Mouse (Mus musculus) spleen, adult 12 weeks (tissue): ENCODE measurements around the gene Fam189b.
"Not testable (repeated sequence)": the region's sequence is repeated elsewhere in the genome, so short reads cannot be mapped to it uniquely, and the experiment has no call there.

Experiments
- DNase-seq: peaks from one replicate; pipeline ENCODE4 v3.0.0; 2022; ENCODE audit warnings: low spot score

The Fam189b gene

GRCm38 (mm10) chr3:89183058-89183958 lies at the start of gene Fam189b:
Gene Fam189b, plus strand, starts transcription at chr3:89183143.
- DNase-seq: no peak

GRCm38 (mm10) chr3:89133752-89134151 lies 49.2 kb upstream of the Fam189b start:
- DNase-seq: no peak

GRCm38 (mm10) chr3:89135958-89136357 lies 47.0 kb upstream of the Fam189b start, which contains the start of gene Pklr:
Gene Pklr, plus strand, starts transcription at chr3:89136142.
- no peak for DNase-seq

- DNase-seq: peak; percentile 45
These were observed 46.6 kb upstream of the Fam189b start for GRCm38 (mm10) chr3:89136365-89136764.

GRCm38 (mm10) chr3:89144821-89145220 lies 38.1 kb upstream of the Fam189b start:
- no peak for DNase-seq

- no peak for DNase-seq
These were observed 37.4 kb upstream of the Fam189b start for GRCm38 (mm10) chr3:89145566-89145965.

GRCm38 (mm10) chr3:89147101-89147978 lies 35.6 kb upstream of the Fam189b start:
- no peak for DNase-seq

- no peak for DNase-seq
These were observed 35.0 kb upstream of the Fam189b start for GRCm38 (mm10) chr3:89147979-89148311.

GRCm38 (mm10) chr3:89148567-89148966 lies 34.4 kb upstream of the Fam189b start:
- no peak for DNase-seq

GRCm38 (mm10) chr3:89152084-89152835 lies 30.7 kb upstream of the Fam189b start:
- DNase-seq: no peak

GRCm38 (mm10) chr3:89156951-89157350 lies 26.0 kb upstream of the Fam189b start:
- no peak for DNase-seq

GRCm38 (mm10) chr3:89158651-89159050 lies 24.3 kb upstream of the Fam189b start:
- DNase-seq: no peak

- no peak for DNase-seq
These were observed 23.7 kb upstream of the Fam189b start for GRCm38 (mm10) chr3:89159211-89159610.

- peak; percentile 54 for DNase-seq
These were observed 23.2 kb upstream of the Fam189b start, which contains the start of gene Hcn3 for GRCm38 (mm10) chr3:89159616-89160344. Gene Hcn3, minus strand, starts transcription at chr3:89160196.

- not testable (repeated sequence) for DNase-seq
These were observed 21.7 kb upstream of the Fam189b start for GRCm38 (mm10) chr3:89161207-89161606.

- DNase-seq: no peak
These were observed 21.2 kb upstream of the Fam189b start for GRCm38 (mm10) chr3:89161786-89162185.

GRCm38 (mm10) chr3:89163123-89163522 lies 19.8 kb upstream of the Fam189b start:
- no peak for DNase-seq

GRCm38 (mm10) chr3:89163643-89164245 lies 19.2 kb upstream of the Fam189b start:
- DNase-seq: no peak

- peak; percentile 92 for DNase-seq
These were observed 18.3 kb upstream of the Fam189b start, which contains the start of gene Clk2 for GRCm38 (mm10) chr3:89164506-89165267. Gene Clk2, plus strand, starts transcription at chr3:89164795.

- no peak for DNase-seq
These were observed 17.6 kb upstream of the Fam189b start for GRCm38 (mm10) chr3:89165268-89165870.
